Mouse (Mus musculus) intestine, embryonic 15.5 days (tissue): ENCODE measurements around the gene Adamts15. TPM values are rescaled to one million over a fixed set of nuclear protein-coding genes. Genes with fewer than 3 reads are reported as not detected.
A peak's percentile ranks its signal among the peaks of the same experiment; 100 is the strongest.

Experiments
- ATAC-seq: fragments of 200-750 bp; cut with Nextera tagmentation; 2 replicates; pipeline ENCODE4 v1.8.0; 2017; ENCODE audit warnings: moderate TSS enrichment, moderate library complexity
- H3K27ac ChIP-seq: fragments of 300-500 bp; sonication (generic); 2 replicates; pipeline ENCODE4 v1.5.1; 2015; ENCODE audit warnings: mild to moderate bottlenecking, inconsistent platforms
- H3K27me3 ChIP-seq: fragments of 300-500 bp; sonication (generic); replicated peaks from 2 replicates; pipeline ENCODE4 v1.6.1; 2015; ENCODE audit warnings: inconsistent platforms
- H3K36me3 ChIP-seq: fragments of 300-500 bp; sonication (generic); 2 replicates; pipeline ENCODE4 v1.6.1; 2015; ENCODE audit warnings: inconsistent platforms
- H3K4me1 ChIP-seq: fragments of 300-500 bp; sonication (generic); replicated peaks from 2 replicates; pipeline ENCODE4 v1.6.1; 2015; ENCODE audit warnings: inconsistent platforms
- H3K4me2 ChIP-seq: fragments of 300-500 bp; sonication (generic); replicated peaks from 2 replicates; pipeline ENCODE4 v1.6.1; 2015; ENCODE audit warnings: mild to moderate bottlenecking, inconsistent platforms
- H3K4me3 ChIP-seq: fragments of 300-500 bp; sonication (generic); replicated peaks from 2 replicates; pipeline ENCODE4 v1.5.1; 2015; ENCODE audit warnings: inconsistent platforms
- H3K9ac ChIP-seq: fragments of 300-500 bp; sonication (generic); 2 replicates; pipeline ENCODE4 v1.6.1; 2015; ENCODE audit warnings: inconsistent platforms
- H3K9me3 ChIP-seq: fragments of 300-500 bp; sonication (generic); 2 replicates; pipeline ENCODE4 v1.6.1; 2016; ENCODE audit warnings: inconsistent platforms
- WGBS: fragments of 180-500 bp; shearing (Covaris S2); methylation state at CpG from one replicate; pipeline ENCODE4 v1.1.7; 2015; 5-methylcytosine and 5-hydroxymethylcytosine counted together
- polyA plus RNA-seq: library from polyadenylated mRNA; unstranded; fragments of >200 nt; fragmentation: Nextera tagmentation; extraction: Ambion mirVana; gene quantifications from 2 replicates; pipeline ENCODE4 v1.2.1, GENCODE M21; 2015

Adamts15 gene
- polyA plus RNA-seq: 5.9 and 6.2 TPM in 2 replicates

- Histone ChIP-seq H3K27me3 (peaks cover 33% of the 10 kb centered on the region), H3K27ac (0 out of 2 replicates have a peak within 1 kb of the TSS, but pooled peaks have one; percentile 13), H3K4me1 (peaks cover 18% of the 10 kb centered on the region; the same call in 1 of the 2 replicates), H3K36me3 (no peaks in the 10 kb centered on the region), H3K4me3 (peak within 1 kb of the TSS; percentile 58), H3K9me3 (no peaks in the 10 kb centered on the region), H3K9ac (peak within 1 kb of the TSS; percentile 44), H3K4me2 (peak within 1 kb of the TSS; percentile 98)
- ATAC-seq: peak; percentile 91
- 0% methylated on average over 47 of the region's 47 CpGs for WGBS
These were observed at the start of gene Adamts15 for GRCm38 (mm10) chr9:30922197-30922894. Adamts15 (minus strand) TSS chr9:30922452.

- no peak overlapping the region for H3K27ac ChIP-seq
- WGBS: 47% methylated on average over 4 of the region's 4 CpGs
- peaks cover 12% of the 10 kb centered on the region; the same call in 1 of the 2 replicates for H3K4me1 ChIP-seq
- no peak overlapping the region for H3K4me2 ChIP-seq
- H3K9me3 ChIP-seq: no peaks in the 10 kb centered on the region
- ATAC-seq: no peak
- no peaks in the 10 kb centered on the region for H3K27me3 ChIP-seq
- no peak overlapping the region for H3K9ac ChIP-seq
- H3K4me3 ChIP-seq: no peak overlapping the region
- H3K36me3 ChIP-seq: no peaks in the 10 kb centered on the region
These were observed 49.7 kb upstream of the Adamts15 start for GRCm38 (mm10) chr9:30971967-30972366.

DNA sequence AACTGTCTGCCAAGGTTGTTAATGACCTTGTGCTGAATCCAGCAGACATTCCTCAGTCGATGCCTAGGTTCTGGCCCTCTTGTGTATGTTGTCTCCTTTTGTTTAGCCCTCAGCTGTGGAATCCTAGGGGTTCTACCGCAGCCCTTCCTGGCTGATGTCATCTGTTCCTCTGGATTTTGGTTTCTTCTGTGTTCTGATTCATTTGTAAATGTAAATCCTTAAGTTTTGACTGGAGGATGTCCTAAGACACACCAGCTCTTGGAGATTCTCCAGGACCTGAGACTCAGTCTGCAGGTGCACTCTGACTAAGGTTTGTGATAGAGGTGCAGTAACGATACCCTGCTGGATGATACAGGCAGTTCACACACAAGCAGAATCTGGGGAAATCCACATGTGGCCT lies 47.7 kb upstream of the Adamts15 start:
- WGBS: 55% methylated on average over 3 of the region's 3 CpGs
- Histone ChIP-seq H3K9ac (no peak overlapping the region), H3K4me3 (no peak overlapping the region), H3K27me3 (no peaks in the 10 kb centered on the region), H3K36me3 (no peaks in the 10 kb centered on the region), H3K27ac (no peak overlapping the region), H3K4me2 (no peak overlapping the region), H3K9me3 (no peaks in the 10 kb centered on the region), H3K4me1 (peaks cover 13% of the 10 kb centered on the region; the same call in 1 of the 2 replicates)
- ATAC-seq: no peak

DNA sequence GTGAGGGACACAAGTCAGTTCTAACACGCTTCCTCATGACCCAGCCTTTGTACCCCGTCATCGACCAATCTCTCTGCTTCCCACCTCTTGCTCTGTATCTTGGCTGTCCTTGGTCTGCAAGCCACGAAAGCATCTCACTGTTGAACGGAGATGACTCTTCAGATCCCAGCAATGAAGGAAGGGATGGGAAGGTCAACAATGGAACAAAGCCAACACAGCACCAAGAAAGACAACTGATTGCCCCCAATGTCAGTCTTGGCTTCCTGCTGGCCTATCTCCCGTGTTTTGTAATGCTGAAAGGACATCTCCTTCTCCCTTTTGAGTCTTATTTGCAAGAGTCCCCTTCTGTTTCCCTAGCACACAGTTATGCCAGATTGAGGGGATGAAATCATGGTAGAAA lies 45.9 kb upstream of the Adamts15 start:
- Histone ChIP-seq H3K9me3 (no peaks in the 10 kb centered on the region), H3K36me3 (no peaks in the 10 kb centered on the region), H3K27me3 (no peaks in the 10 kb centered on the region), H3K4me3 (no peak overlapping the region), H3K4me2 (no peak overlapping the region), H3K9ac (no peak overlapping the region), H3K27ac (no peak overlapping the region), H3K4me1 (peaks cover 15% of the 10 kb centered on the region; the same call in 1 of the 2 replicates)
- 84% methylated on average over 6 of the region's 6 CpGs for WGBS
- no peak for ATAC-seq

DNA sequence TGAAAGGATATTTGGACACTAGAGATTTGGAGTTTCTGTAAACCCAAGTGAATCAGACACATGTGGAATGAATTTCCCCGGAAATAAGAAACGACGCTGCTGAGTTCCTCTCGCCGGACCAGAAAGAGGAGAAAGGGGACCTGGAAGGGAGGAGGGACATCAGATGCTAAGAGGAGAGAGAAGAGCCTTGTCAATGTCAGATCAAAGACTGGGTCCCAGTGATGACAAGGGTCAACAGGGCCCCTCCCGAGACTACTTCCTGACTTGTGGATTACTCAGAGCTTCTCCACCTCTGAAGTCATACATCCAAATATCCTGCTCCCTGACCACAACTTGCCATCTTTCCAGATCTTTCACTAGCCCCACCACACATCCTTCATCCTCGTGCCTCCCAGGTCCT lies 44.6 kb upstream of the Adamts15 start:
- no peaks in the 10 kb centered on the region for H3K36me3 ChIP-seq
- WGBS: 43% methylated on average over 7 of the region's 7 CpGs
- ATAC-seq: no peak

DNA sequence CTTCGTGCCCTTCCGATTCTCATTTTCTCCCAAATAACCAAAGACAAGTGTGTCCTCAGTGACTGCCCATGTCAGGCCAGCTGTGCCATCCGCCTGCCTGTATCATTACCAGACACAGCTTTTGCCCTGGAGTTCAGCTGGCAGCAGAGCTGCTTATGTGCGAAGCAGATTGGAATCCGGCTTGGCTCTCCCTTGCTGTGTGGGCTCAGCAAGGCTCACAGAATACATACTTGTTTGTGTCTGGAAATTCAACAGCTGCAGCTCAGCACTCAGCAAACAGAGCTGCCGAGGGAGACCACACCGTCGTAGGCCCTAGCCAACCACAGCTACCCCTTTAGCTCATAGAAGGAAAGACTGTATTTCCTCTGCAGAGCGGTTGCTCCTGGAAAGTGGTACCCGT lies 42.4 kb upstream of the Adamts15 start:
- no peaks in the 10 kb centered on the region for H3K27me3 ChIP-seq
- ATAC-seq: peak; percentile 82
- peak overlapping the region; percentile 54 for H3K27ac ChIP-seq
- no peaks in the 10 kb centered on the region for H3K9me3 ChIP-seq
- no peak overlapping the region for H3K4me2 ChIP-seq
- H3K4me1 ChIP-seq: peaks cover 9% of the 10 kb centered on the region; the same call in 1 of the 2 replicates
- no peaks in the 10 kb centered on the region for H3K36me3 ChIP-seq
- no peak overlapping the region for H3K4me3 ChIP-seq
- no peak overlapping the region for H3K9ac ChIP-seq
- WGBS: 45% methylated on average over 10 of the region's 10 CpGs

More for the DNA sequence above, 44.6 kb upstream of the Adamts15 start:
- Histone ChIP-seq H3K27ac (no peak overlapping the region), H3K4me1 (peaks cover 12% of the 10 kb centered on the region; the same call in 1 of the 2 replicates), H3K27me3 (no peaks in the 10 kb centered on the region), H3K9me3 (no peaks in the 10 kb centered on the region), H3K9ac (no peak overlapping the region), H3K4me2 (no peak overlapping the region), H3K4me3 (no peak overlapping the region)

DNA sequence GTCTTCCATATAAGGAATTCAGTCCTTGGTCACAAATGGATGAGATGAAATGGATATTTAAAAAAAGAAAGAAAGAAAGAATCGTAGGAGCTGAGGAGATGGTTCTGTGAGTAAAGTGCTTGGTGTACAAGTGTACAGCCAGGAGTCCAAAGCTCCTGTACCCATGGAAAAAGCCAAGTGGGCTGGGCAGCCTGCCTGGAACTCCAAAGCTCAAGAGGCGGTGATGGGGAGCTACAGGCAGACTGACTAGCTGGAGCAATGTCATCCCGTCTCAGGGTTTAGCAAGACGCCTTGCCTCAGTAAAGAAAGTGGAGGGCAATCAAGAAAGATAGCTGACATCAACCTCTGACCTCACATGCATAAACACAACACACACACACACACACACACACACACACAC lies 41.5 kb upstream of the Adamts15 start:
- 90% methylated on average over 4 of the region's 4 CpGs for WGBS
- H3K9me3 ChIP-seq: no peaks in the 10 kb centered on the region
- no peak for ATAC-seq
- no peak overlapping the region for H3K9ac ChIP-seq
- no peak overlapping the region for H3K27ac ChIP-seq
- no peak overlapping the region for H3K4me3 ChIP-seq
- H3K36me3 ChIP-seq: no peaks in the 10 kb centered on the region
- peaks cover 9% of the 10 kb centered on the region; the same call in 1 of the 2 replicates for H3K4me1 ChIP-seq
- no peaks in the 10 kb centered on the region for H3K27me3 ChIP-seq
- H3K4me2 ChIP-seq: no peak overlapping the region

DNA sequence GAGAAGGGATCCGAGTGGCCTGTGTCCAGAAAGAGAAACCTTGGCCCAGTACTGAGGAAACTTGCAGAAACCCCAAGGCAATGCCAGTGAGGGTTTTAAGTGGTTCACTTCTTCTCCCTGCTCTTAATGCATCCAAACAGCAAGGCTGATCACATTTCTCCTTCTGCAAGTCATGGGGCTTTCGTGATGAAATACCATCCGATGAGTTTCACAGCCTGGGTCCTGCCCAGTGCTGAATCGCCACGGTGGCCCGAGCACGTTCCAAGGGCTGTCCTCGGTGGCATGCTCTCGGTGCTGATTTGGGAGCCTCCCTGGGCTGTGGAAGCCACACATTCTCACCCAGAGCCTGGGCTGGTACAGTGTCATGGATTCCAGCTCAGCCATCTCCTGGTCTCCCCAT lies 33.0 kb upstream of the Adamts15 start:
- Histone ChIP-seq H3K27ac (no peak overlapping the region), H3K27me3 (no peaks in the 10 kb centered on the region), H3K9me3 (no peaks in the 10 kb centered on the region), H3K36me3 (no peaks in the 10 kb centered on the region), H3K4me1 (0 out of 2 replicates have a peak, but pooled peaks cover 6% of the 10 kb centered on the region), H3K9ac (no peak overlapping the region), H3K4me2 (no peak overlapping the region), H3K4me3 (no peak overlapping the region)
- WGBS: 92% methylated on average over 9 of the region's 9 CpGs
- no peak for ATAC-seq

DNA sequence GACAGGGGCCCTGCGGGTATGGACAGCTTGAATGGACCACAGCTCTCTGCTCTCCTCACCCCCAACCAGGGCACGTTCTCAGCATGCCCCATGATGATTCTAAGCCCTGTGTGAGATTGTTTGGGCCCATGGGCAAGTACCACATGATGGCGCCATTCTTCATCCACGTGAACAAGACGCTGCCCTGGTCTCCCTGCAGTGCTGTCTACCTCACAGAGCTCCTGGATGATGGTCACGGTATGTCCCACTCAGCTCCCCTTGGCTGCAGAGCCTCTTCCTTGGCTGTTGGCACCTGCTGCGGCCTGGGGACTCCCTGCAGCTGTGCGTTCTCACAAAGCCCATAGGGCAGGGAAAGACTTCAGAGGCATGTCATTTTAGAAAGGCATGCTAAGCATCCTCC lies 31.0 kb upstream of the Adamts15 start:
- ATAC-seq: no peak
- Histone ChIP-seq H3K36me3 (no peaks in the 10 kb centered on the region), H3K4me3 (no peak overlapping the region), H3K4me2 (no peak overlapping the region), H3K27me3 (no peaks in the 10 kb centered on the region), H3K9ac (no peak overlapping the region), H3K4me1 (0 out of 2 replicates have a peak, but pooled peaks cover 6% of the 10 kb centered on the region), H3K27ac (no peak overlapping the region), H3K9me3 (no peaks in the 10 kb centered on the region)
- WGBS: 52% methylated on average over 8 of the region's 8 CpGs

DNA sequence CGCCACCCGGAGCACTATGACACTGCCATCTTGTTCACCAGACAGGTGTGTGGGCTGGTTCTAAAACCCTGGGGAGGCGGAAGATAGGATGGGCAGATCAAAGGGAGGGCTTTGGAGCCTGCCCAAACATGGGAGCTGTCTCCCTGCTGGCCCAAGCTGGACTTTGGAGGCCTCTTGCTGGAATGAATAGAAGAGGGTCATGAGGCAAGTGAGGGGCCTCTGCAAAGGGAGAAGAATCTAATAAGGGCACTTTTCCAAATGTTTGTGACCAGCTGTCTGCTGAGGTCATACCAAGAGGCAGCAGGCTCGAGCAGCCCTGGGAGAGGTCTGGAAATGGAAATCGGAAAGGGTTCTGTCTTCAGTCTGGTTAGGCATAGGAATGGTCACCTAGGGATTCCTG lies 29.2 kb upstream of the Adamts15 start:
- no peak overlapping the region for H3K4me2 ChIP-seq
- H3K9ac ChIP-seq: no peak overlapping the region
- WGBS: 66% methylated on average over 5 of the region's 5 CpGs
- H3K9me3 ChIP-seq: no peaks in the 10 kb centered on the region
- no peaks in the 10 kb centered on the region for H3K36me3 ChIP-seq
- no peak overlapping the region for H3K27ac ChIP-seq
- H3K27me3 ChIP-seq: no peaks in the 10 kb centered on the region
- H3K4me1 ChIP-seq: 0 out of 2 replicates have a peak, but pooled peaks cover 6% of the 10 kb centered on the region
- ATAC-seq: no peak
- H3K4me3 ChIP-seq: no peak overlapping the region

- no peaks in the 10 kb centered on the region for H3K9me3 ChIP-seq
- 0 out of 2 replicates have a peak, but pooled peaks cover 6% of the 10 kb centered on the region for H3K4me1 ChIP-seq
- WGBS: 46% methylated on average over 4 of the region's 4 CpGs
- 0 out of 2 replicates have a peak, but pooled peaks have one; percentile 41 for ATAC-seq
- no peak overlapping the region for H3K9ac ChIP-seq
- H3K27me3 ChIP-seq: no peaks in the 10 kb centered on the region
- no peaks in the 10 kb centered on the region for H3K36me3 ChIP-seq
- H3K27ac ChIP-seq: peak overlapping the region; percentile 20
- no peak overlapping the region for H3K4me2 ChIP-seq
- H3K4me3 ChIP-seq: no peak overlapping the region
These were observed 28.3 kb upstream of the Adamts15 start for GRCm38 (mm10) chr9:30950592-30950991.

- Histone ChIP-seq H3K9ac (no peak overlapping the region), H3K27me3 (peaks cover under 1% of the 10 kb centered on the region), H3K36me3 (no peaks in the 10 kb centered on the region), H3K4me2 (no peak overlapping the region), H3K4me1 (0 out of 2 replicates have a peak, but pooled peaks cover 6% of the 10 kb centered on the region), H3K4me3 (no peak overlapping the region), H3K27ac (peak overlapping the region; percentile 20), H3K9me3 (no peaks in the 10 kb centered on the region)
- WGBS: 67% methylated on average over 4 of the region's 4 CpGs
- no peak for ATAC-seq
These were observed 27.7 kb upstream of the Adamts15 start for GRCm38 (mm10) chr9:30949971-30950370.

DNA sequence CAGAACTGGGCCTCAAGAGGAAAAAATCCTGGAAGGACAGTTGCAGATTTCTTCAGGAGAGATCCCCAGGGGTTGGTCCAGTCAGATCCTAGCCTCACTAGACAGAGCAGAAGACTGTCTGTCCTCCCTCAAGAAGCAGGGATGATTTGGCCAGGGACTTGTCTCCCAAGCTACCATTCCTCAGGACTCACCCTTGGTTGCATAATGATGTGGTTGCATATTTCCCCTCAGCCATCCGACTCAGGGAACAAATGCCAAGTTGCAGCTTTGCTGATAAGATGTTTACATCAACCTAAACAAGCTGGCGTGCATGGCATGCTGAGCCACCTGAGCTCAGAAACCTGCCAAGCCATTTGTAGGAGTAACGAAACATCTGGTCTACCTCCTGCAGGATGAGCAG lies 27.2 kb upstream of the Adamts15 start:
- Histone ChIP-seq H3K9ac (no peak overlapping the region), H3K36me3 (no peaks in the 10 kb centered on the region), H3K27ac (no peak overlapping the region), H3K27me3 (peaks cover 6% of the 10 kb centered on the region), H3K4me1 (0 out of 2 replicates have a peak, but pooled peaks cover 6% of the 10 kb centered on the region), H3K4me3 (no peak overlapping the region), H3K9me3 (no peaks in the 10 kb centered on the region), H3K4me2 (no peak overlapping the region)
- ATAC-seq: no peak
- 60% methylated on average over 3 of the region's 3 CpGs for WGBS
